Mouse (Mus musculus) kidney, postnatal 0 days (tissue): Measurements from ENCODE around the gene 3110082I17Rik. TPM values are rescaled to one million over a fixed set of nuclear protein-coding genes. Genes with fewer than 3 reads are reported as not detected.

ENCODE experiments used
- ATAC-seq: fragments of 200-750 bp; cut with Nextera tagmentation; replicated peaks from 2 replicates; pipeline ENCODE4 v1.8.0; 2017; ENCODE audit warnings: low read depth, moderate number of reproducible peaks, moderate TSS enrichment, moderate library complexity; ENCODE audit not compliant: low FRiP score
- DNase-seq: peaks from one replicate; pipeline ENCODE4 v3.0.0-alpha.2; 2016; ENCODE audit warnings: low spot score
- H3K27ac ChIP-seq: fragments of 300-500 bp; sonication (generic); 2 replicates; pipeline ENCODE4 v1.5.1; 2014; ENCODE audit warnings: mild to moderate bottlenecking
- H3K27me3 ChIP-seq: fragments of 300-500 bp; sonication (generic); 2 replicates; pipeline ENCODE4 v1.6.1; 2014; ENCODE audit warnings: low read length, mixed read lengths; ENCODE audit not compliant: insufficient read depth
- H3K36me3 ChIP-seq: fragments of 300-500 bp; sonication (generic); 2 replicates; pipeline ENCODE4 v1.6.1; 2014; ENCODE audit warnings: low read length, mixed read lengths; ENCODE audit not compliant: insufficient read depth
- H3K4me1 ChIP-seq: fragments of 300-500 bp; sonication (generic); replicated peaks from 2 replicates; pipeline ENCODE4 v1.6.1; 2014; ENCODE audit warnings: antibody characterized with exemption, low read length, mixed read lengths; ENCODE audit not compliant: insufficient read depth
- H3K4me2 ChIP-seq: fragments of 300-500 bp; sonication (generic); 2 replicates; pipeline ENCODE4 v1.6.1; 2014; ENCODE audit warnings: mild to moderate bottlenecking, low read length, moderate library complexity, mixed read lengths
- H3K4me3 ChIP-seq: fragments of 300-500 bp; sonication (generic); replicated peaks from 2 replicates; pipeline ENCODE4 v1.5.1; 2014; ENCODE audit warnings: low read depth, low read length
- H3K9ac ChIP-seq: fragments of 300-500 bp; sonication (generic); 2 replicates; pipeline ENCODE4 v1.6.1; 2014; ENCODE audit warnings: low read depth, low read length
- H3K9me3 ChIP-seq: fragments of 300-500 bp; sonication (generic); replicated peaks from 2 replicates; pipeline ENCODE4 v1.6.1; 2016; ENCODE audit warnings: low read length, inconsistent platforms, mixed read lengths
- CTCF ChIP-seq: IDR thresholded peaks from 2 replicates; pipeline ENCODE4 v1.5.1; 2016; ENCODE audit warnings: antibody characterized with exemption, low read depth, mild to moderate bottlenecking, moderate library complexity
- WGBS: fragments of 180-500 bp; shearing (Covaris S2); extraction: QIAGEN DNeasy Blood & Tissue Kit; methylation state at CpG from one replicate; pipeline ENCODE4 v1.1.7; 2014; 5-methylcytosine and 5-hydroxymethylcytosine counted together
- polyA plus RNA-seq: library from polyadenylated mRNA; unstranded; fragments of >200 nt; fragmentation: Nextera tagmentation; extraction: Ambion mirVana; gene quantifications from 2 replicates; pipeline ENCODE4 v1.2.1, GENCODE M21; 2015

The 3110082I17Rik gene
- polyA plus RNA-seq, 1 experiment from 2014 or later: 25.6 TPM

DNA sequence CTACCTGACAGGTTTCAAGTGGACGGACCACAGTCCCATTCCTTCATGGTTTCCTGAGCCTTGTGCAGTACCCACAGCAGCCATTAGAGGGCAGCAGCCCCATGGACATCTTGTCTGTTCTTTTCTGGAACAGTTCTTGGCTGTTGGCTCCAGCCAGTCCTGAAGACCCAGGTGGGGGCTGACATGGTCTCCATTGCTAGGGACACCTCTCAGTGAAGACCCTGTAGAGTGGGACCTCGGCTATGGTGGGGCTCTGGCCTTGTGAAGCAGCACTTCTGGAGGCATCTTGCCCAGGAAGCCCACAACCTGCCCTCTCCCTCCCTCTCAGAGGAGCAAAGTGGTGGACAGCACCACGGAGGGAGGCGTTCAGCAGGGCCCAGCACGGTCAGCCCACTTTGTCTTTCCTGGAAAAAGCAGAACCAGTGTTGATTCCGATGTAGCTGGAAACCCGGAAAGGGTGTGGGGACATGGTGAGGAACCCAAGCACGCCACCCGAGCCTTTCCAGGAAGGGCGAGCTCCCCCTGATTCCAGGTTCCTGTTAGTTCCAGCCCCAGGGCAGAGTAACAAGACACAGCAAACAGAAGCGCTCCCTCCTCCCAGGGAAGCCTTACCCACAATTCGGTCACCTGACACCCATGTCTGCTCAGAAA lies 95.9 kb downstream of the 3110082I17Rik start:
- Histone ChIP-seq H3K9ac (no peak overlapping the region), H3K27me3 (no peaks in the 10 kb centered on the region), H3K9me3 (no peaks in the 10 kb centered on the region), H3K36me3 (no peaks in the 10 kb centered on the region), H3K27ac (peak overlapping the region; percentile 21; the same call in 1 of the 2 replicates), H3K4me3 (no peak overlapping the region), H3K4me1 (peaks cover 7% of the 10 kb centered on the region), H3K4me2 (no peak overlapping the region)
- ATAC-seq (peak; percentile 58), DNase-seq (peak; percentile 80)
- 14% methylated on average over 10 of the region's 12 CpGs for WGBS
- peak; percentile 99 for TF ChIP-seq CTCF

DNA sequence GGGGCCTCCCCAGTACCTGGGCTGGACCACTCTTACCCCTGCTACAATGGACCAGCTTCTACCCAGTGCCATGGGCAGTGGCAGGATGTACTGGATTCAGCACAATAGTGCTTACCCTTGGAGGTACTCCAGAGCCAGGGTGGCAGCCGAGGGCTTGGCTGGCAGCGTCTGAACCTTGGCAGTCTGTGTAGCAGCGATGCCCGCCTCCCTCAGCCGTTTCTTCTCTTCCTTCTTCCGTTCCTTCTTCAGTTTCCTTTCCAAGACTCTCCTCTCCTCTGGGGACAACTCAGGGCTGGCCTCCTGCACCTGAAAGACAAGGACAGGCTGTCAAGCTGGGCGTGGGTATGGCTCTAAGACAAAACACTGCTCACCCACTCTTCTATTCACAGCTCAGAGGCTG lies 96.5 kb downstream of the 3110082I17Rik start:
- H3K9me3 ChIP-seq: no peaks in the 10 kb centered on the region

DNA sequence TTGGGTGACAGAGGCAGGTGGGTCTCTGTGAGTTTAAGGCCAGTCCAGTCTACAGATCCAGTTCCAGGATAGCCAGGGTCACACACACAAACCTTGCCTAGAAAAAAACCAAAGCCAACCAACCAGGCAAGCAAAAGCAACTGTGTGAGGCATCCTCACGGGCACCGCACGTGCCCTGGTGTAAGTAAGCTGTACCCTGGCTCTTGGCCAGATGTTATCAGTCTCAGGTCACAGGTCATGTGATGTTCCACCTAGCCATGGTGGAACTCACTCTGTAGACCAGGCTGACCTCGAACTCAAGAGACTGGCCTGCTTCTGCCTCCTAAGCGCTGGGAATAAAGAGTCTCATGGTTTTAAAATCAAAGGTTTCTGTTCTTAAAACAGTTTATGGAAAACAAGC lies 101.1 kb downstream of the 3110082I17Rik start:
- no peak for ATAC-seq
- no peaks in the 10 kb centered on the region for H3K9me3 ChIP-seq

More for the DNA sequence above, 96.5 kb downstream of the 3110082I17Rik start:
- Histone ChIP-seq H3K9ac (no peak overlapping the region), H3K27ac (no peak overlapping the region), H3K4me2 (no peak overlapping the region), H3K36me3 (no peaks in the 10 kb centered on the region), H3K4me1 (peaks cover 7% of the 10 kb centered on the region), H3K4me3 (no peak overlapping the region), H3K27me3 (no peaks in the 10 kb centered on the region)
- no peak for TF ChIP-seq CTCF
- DNase-seq (no peak), ATAC-seq (no peak)
- WGBS: 60% methylated on average over 7 of the region's 7 CpGs

DNA sequence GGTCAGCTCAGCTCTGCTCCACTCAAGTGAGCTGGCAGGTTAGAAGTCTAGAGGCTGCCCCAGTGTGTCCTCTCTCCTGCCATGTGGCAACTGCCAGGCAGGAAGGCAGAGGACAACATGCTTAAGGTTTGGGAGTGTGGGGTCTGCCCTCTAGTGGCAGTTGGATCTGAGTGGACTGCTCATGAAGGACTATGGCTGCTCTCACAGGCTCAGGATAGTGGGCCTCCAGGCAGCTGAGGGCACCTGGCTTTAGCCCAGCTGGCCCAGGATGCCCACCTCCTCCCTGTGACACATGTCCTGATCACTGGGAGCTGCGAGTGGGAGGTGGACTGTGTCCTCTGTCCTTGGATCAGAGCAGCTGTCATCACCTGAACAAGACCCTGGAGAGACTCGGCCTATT lies 101.7 kb downstream of the 3110082I17Rik start:
- Histone ChIP-seq H3K9me3 (no peaks in the 10 kb centered on the region), H3K27ac (no peak overlapping the region), H3K27me3 (no peaks in the 10 kb centered on the region), H3K4me1 (no peaks in the 10 kb centered on the region), H3K9ac (no peak overlapping the region), H3K36me3 (no peaks in the 10 kb centered on the region), H3K4me2 (no peak overlapping the region), H3K4me3 (no peak overlapping the region)
- no peak; the same call in 1 of the 2 replicates for ATAC-seq
- DNase-seq: peak; percentile 63
- WGBS: 71% methylated on average over 2 of the region's 2 CpGs
- TF ChIP-seq CTCF: peak; percentile 77

More for the DNA sequence above, 101.1 kb downstream of the 3110082I17Rik start:
- no peak overlapping the region for H3K4me3 ChIP-seq
- H3K4me2 ChIP-seq: no peak overlapping the region
- DNase-seq: no peak
- H3K27me3 ChIP-seq: no peaks in the 10 kb centered on the region
- 88% methylated on average over 5 of the region's 5 CpGs for WGBS
- no peak overlapping the region for H3K27ac ChIP-seq
- H3K4me1 ChIP-seq: no peaks in the 10 kb centered on the region
- H3K9ac ChIP-seq: no peak overlapping the region
- TF ChIP-seq CTCF: no peak
- H3K36me3 ChIP-seq: no peaks in the 10 kb centered on the region

DNA sequence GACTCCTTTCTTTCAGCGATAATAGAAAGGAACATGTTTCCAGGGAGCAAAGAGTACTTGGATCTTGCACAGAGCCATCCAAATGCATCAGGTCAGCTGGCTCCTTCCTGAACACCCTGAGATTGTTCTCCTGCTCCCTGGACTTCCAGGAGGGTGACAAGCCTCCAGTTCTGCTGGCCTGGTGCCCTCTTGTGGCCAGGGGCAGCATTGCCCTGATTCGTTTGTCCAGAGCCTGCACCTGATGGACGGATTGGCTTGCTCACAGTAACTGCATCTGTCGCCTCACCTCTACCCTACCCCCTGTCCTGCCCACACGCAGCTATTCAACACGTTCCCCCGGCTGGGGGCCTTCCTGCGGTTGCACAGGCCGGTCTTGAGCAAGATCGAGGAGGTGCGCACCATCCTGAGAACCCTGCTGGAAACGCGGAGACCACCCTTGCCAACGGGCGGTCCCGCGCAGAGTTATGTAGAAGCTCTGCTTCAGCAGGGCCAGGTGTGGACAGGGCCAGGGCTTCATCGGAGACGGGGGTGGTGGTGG lies 105.0 kb downstream of the 3110082I17Rik start:
- DNase-seq: peak; percentile 82
- Histone ChIP-seq H3K4me1 (no peaks in the 10 kb centered on the region), H3K9ac (no peak overlapping the region), H3K4me2 (no peak overlapping the region), H3K27me3 (no peaks in the 10 kb centered on the region), H3K36me3 (no peaks in the 10 kb centered on the region), H3K27ac (no peak overlapping the region), H3K4me3 (no peak overlapping the region), H3K9me3 (no peaks in the 10 kb centered on the region)
- peak; percentile 98 for TF ChIP-seq CTCF
- ATAC-seq: 0 out of 2 replicates have a peak, but pooled peaks have one; percentile 23
- 37% methylated on average over 19 of the region's 19 CpGs for WGBS

DNA sequence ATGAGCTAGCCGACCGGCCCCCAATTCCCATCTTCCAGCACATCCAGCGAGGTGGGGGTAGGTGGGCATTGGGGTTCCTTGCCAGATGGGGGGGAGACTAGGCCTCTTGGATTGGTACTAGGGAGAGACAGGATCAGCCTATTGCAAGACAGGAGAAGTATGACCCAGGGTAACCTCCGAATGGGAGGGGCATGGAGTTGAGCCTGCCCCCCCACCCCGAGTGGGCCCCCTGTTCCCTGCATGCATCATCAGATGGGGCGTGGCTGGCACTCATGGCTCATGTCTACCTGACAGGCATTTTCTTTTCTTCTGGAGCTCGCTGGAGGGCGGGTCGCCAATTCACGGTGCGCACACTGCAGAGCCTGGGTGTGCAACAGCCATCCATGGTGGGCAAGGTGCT lies 106.4 kb downstream of the 3110082I17Rik start:
- H3K27ac ChIP-seq: no peak overlapping the region
- no peaks in the 10 kb centered on the region for H3K27me3 ChIP-seq
- no peak overlapping the region for H3K9ac ChIP-seq
- no peaks in the 10 kb centered on the region for H3K9me3 ChIP-seq
- 88% methylated on average over 11 of the region's 11 CpGs for WGBS
- H3K4me2 ChIP-seq: no peak overlapping the region
- no peak for TF ChIP-seq CTCF
- no peaks in the 10 kb centered on the region for H3K4me1 ChIP-seq
- no peak for DNase-seq
- H3K4me3 ChIP-seq: no peak overlapping the region
- no peak for ATAC-seq
- no peaks in the 10 kb centered on the region for H3K36me3 ChIP-seq

DNA sequence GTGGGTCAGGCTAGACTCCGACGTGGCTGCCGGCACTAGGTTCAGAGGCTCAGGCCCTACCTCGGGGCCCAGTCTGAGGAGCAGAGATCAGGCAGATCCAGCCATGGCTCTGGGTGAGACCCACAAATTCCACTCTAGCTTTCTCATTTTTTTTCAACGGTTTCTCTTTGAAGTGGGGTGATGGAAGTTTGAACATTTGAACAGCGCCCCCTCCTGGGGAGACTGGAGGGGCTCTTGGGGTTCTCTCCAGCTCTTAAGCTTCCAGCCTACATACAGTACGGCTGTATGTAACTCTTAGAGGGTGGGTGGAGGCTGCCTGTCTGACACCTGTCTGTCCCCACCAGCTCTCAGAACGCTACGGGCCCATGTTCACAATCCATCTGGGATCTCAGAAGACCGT lies 106.8 kb downstream of the 3110082I17Rik start:
- H3K27me3 ChIP-seq: no peaks in the 10 kb centered on the region
- H3K4me1 ChIP-seq: no peaks in the 10 kb centered on the region
- H3K9me3 ChIP-seq: no peaks in the 10 kb centered on the region
- WGBS: 58% methylated on average over 10 of the region's 10 CpGs
- H3K27ac ChIP-seq: no peak overlapping the region
- no peak overlapping the region for H3K9ac ChIP-seq
- no peak overlapping the region for H3K4me2 ChIP-seq
- no peak overlapping the region for H3K4me3 ChIP-seq
- DNase-seq (peak; percentile 46), ATAC-seq (no peak)
- TF ChIP-seq CTCF: peak; percentile 57
- no peaks in the 10 kb centered on the region for H3K36me3 ChIP-seq
